Mouse (Mus musculus): ENCODE measurements around the gene Timm13. TPM values are rescaled to one million over a fixed set of nuclear protein-coding genes. Genes with fewer than 3 reads are reported as not detected.
A peak's percentile ranks its signal among the peaks of the same experiment; 100 is the strongest.

Gene Timm13
- polyA plus RNA-seq, 1 experiment from 2014 or later, result 358 TPM

DNA sequence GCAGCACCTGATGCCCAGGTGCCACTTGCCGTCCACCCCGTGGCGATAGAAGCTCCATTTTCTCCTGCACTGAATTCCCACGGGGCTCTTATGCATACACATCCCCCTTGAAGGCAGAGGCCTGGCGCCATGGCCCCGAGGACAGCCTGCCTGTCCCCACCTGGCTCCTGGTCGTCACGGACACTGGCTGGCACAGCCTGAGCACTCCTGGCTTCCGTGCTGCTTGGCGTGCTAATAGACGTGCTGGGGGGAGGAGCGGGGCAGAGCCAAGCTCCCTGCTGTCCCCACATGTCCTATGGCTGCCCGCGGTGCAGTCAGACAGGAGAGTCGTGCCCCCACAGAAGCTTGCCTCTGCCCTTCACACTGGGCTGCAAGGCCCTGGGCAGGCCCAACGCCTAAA, 36.3 kb downstream of the Timm13 start:
- no peaks in the 10 kb centered on the region for H3K4me1 ChIP-seq (replicated peaks; ENCODE audit: control insufficient read depth, insufficient read depth, low read length)
- no peak for TF ChIP-seq CTCF (IDR thresholded peaks at IDR 0.05; ENCODE audit: low read depth)
- no peak for ATAC-seq
- H3K9ac ChIP-seq (ENCODE audit: low read depth, low read length), result no peak overlapping the region
- H3K27ac ChIP-seq (ENCODE audit: low read depth, low read length), result no peak overlapping the region
- H3K9me3 ChIP-seq (ENCODE audit: control insufficient read depth), result no peaks in the 10 kb centered on the region
- H3K27me3 ChIP-seq (replicated peaks; ENCODE audit: control insufficient read depth, insufficient read depth, low read length), result no peaks in the 10 kb centered on the region
- H3K4me3 ChIP-seq (ENCODE audit: low read depth, low read length), result no peak overlapping the region
- H3K4me2 ChIP-seq (replicated peaks; ENCODE audit: low read depth), result no peak overlapping the region
- 89% methylated on average over 16 of the region's 16 CpGs for WGBS
- H3K36me3 ChIP-seq (ENCODE audit: control insufficient read depth, insufficient read depth), result peaks cover 55% of the 10 kb centered on the region

DNA sequence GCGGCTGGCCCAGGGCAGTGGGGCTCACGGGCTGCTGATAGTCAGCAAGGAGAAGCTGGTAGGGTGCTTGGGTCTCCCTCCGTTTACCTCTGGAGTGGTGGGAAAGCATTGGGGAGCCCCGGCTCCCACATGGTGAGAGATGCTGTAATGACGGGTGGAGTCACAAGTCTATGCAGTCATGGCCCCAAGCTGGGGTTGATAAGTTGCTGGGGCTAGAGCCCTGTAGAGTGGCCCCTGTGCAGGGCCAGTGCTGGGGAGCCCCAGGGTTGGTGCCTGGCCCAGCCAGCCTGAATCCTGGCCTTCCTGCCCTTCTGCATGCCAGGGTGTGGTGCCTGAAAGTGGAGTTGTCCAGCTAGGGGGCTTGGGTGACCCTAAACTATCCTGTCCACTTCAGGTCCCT, 38.5 kb downstream of the Timm13 start:
- Histone ChIP-seq H3K27ac (ENCODE audit: low read depth, low read length) (no peak overlapping the region), H3K9ac (ENCODE audit: low read depth, low read length) (no peak overlapping the region), H3K9me3 (ENCODE audit: control insufficient read depth) (no peaks in the 10 kb centered on the region), H3K27me3 (replicated peaks; ENCODE audit: control insufficient read depth, insufficient read depth, low read length) (no peaks in the 10 kb centered on the region), H3K4me1 (replicated peaks; ENCODE audit: control insufficient read depth, insufficient read depth, low read length) (no peaks in the 10 kb centered on the region), H3K4me3 (ENCODE audit: low read depth, low read length) (no peak overlapping the region), H3K4me2 (replicated peaks; ENCODE audit: low read depth) (no peak overlapping the region), H3K36me3 (ENCODE audit: control insufficient read depth, insufficient read depth) (peaks cover 49% of the 10 kb centered on the region)
- no peak for ATAC-seq
- no peak for TF ChIP-seq CTCF (IDR thresholded peaks at IDR 0.05; ENCODE audit: low read depth)
- 93% methylated on average over 5 of the region's 5 CpGs for WGBS

DNA sequence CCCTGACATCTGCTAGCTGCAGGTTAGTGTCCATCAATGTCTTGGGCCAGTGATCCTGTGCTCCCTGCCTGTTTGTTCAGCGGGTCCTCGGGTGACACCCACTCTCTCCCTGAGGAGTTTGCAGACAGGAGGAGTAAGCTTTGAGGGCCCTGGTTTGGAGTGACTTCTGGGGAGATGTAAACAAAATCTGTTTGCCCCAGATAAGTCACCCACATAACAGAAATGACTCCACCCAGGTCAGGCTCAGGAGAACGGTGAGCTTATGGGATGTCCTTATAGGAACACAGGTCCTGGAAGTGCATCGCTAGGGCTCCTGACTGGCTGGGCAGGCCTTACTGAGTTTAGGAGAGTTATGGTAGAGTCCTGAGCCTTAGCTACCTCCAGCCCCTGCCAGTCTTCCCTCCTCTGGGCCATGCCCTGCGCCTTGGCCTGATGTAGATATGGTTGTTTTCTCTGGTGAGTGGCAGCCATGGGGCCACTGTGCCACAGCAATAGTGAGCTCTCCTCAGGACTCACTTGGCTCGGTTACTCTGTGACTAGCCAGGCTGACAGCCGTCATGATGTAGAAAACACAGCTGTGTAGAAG, 42.3 kb downstream of the Timm13 start:
- H3K9me3 ChIP-seq (ENCODE audit: control insufficient read depth), result no peaks in the 10 kb centered on the region
- no peak overlapping the region for H3K27ac ChIP-seq (ENCODE audit: low read depth, low read length)
- 66% methylated on average over 7 of the region's 7 CpGs for WGBS
- peaks cover 20% of the 10 kb centered on the region for H3K36me3 ChIP-seq (ENCODE audit: control insufficient read depth, insufficient read depth)
- H3K27me3 ChIP-seq (replicated peaks; ENCODE audit: control insufficient read depth, insufficient read depth, low read length), result no peaks in the 10 kb centered on the region
- H3K4me3 ChIP-seq (ENCODE audit: low read depth, low read length), result no peak overlapping the region
- H3K9ac ChIP-seq (ENCODE audit: low read depth, low read length), result no peak overlapping the region
- no peak for TF ChIP-seq CTCF (IDR thresholded peaks at IDR 0.05; ENCODE audit: low read depth)
- peaks cover 12% of the 10 kb centered on the region; the same call in 1 of the 2 replicates for H3K4me1 ChIP-seq (replicated peaks; ENCODE audit: control insufficient read depth, insufficient read depth, low read length)
- H3K4me2 ChIP-seq (replicated peaks; ENCODE audit: low read depth), result no peak overlapping the region
- ATAC-seq, result no peak

DNA sequence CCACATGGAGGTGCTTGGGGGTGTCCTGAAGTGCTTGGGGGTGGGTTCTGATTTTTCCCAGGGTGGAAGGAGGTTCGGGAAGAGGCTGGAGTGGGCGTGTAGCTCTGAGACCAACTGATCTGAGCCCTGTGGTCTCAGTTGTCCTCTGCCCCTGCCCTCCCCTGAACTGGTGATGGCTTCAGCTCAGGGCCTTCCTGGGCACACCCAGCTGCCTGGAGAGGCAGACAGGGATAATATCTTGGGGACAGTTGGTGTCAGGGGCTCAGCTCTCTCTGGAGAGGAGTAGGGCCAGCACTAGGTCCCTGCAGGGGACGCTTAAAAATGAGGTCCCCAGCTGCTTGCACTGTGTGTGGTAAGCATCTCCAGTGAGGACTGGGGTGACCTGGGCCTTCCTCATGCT, 42.9 kb downstream of the Timm13 start:
- Histone ChIP-seq H3K4me1 (replicated peaks; ENCODE audit: control insufficient read depth, insufficient read depth, low read length) (peaks cover 12% of the 10 kb centered on the region; the same call in 1 of the 2 replicates), H3K36me3 (ENCODE audit: control insufficient read depth, insufficient read depth) (peaks cover 19% of the 10 kb centered on the region), H3K27ac (ENCODE audit: low read depth, low read length) (no peak overlapping the region), H3K4me3 (ENCODE audit: low read depth, low read length) (no peak overlapping the region), H3K9ac (ENCODE audit: low read depth, low read length) (0 out of 2 replicates have a peak overlapping the region, but pooled peaks have one; percentile 22), H3K4me2 (replicated peaks; ENCODE audit: low read depth) (no peak overlapping the region), H3K9me3 (ENCODE audit: control insufficient read depth) (no peaks in the 10 kb centered on the region), H3K27me3 (replicated peaks; ENCODE audit: control insufficient read depth, insufficient read depth, low read length) (no peaks in the 10 kb centered on the region)
- no peak for TF ChIP-seq CTCF (IDR thresholded peaks at IDR 0.05; ENCODE audit: low read depth)
- 59% methylated on average over 3 of the region's 3 CpGs for WGBS
- no peak for ATAC-seq

DNA sequence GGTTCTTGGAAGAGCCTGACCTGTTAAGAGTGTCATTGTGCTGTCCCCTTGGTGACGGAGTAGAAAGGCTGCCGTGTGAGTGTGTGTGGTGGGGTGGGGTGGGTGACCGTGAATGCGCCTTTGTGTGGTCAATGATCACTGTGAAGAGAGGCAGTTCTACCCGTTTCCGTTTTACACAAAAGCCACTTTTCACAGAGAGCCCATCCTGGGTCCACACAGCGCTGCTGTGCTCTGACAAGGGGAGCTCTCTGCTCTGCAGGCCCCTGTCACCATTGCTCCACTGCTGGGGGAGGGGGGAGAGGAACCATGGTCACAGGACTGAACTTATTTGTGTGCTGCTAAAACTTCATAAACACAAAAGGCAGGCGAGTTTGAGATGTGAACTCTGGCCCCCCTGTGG, 43.4 kb downstream of the Timm13 start:
- Histone ChIP-seq H3K27me3 (replicated peaks; ENCODE audit: control insufficient read depth, insufficient read depth, low read length) (no peaks in the 10 kb centered on the region), H3K4me3 (ENCODE audit: low read depth, low read length) (no peak overlapping the region), H3K9me3 (ENCODE audit: control insufficient read depth) (no peaks in the 10 kb centered on the region), H3K9ac (ENCODE audit: low read depth, low read length) (peak overlapping the region; percentile 22; the same call in 1 of the 2 replicates), H3K4me1 (replicated peaks; ENCODE audit: control insufficient read depth, insufficient read depth, low read length) (peaks cover 12% of the 10 kb centered on the region; the same call in 1 of the 2 replicates), H3K27ac (ENCODE audit: low read depth, low read length) (no peak overlapping the region), H3K4me2 (replicated peaks; ENCODE audit: low read depth) (no peak overlapping the region; the same call in 1 of the 2 replicates), H3K36me3 (ENCODE audit: control insufficient read depth, insufficient read depth) (peaks cover 17% of the 10 kb centered on the region)
- ATAC-seq, result no peak
- TF ChIP-seq CTCF (IDR thresholded peaks at IDR 0.05; ENCODE audit: low read depth), result no peak
- WGBS, result 56% methylated on average over 8 of the region's 8 CpGs

DNA sequence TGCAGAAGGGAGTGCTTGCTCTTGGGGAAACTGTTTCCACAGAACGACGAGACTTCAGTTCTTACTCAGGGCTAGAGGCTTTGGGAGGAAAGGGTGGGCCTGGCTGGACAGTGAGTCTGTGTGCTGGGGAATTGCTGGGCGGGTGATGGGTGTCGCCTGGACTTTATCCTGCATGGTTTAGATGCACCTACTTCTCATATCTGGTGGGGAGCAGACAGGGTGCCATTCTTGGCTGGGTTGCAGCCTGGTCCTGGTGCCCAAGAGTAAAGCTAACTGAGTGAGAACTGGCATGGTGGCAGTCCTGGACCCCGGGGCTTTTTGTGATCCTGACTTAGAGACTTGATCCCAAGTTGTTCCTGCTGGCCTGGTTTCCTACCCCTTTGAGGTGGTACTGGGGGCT, 43.9 kb downstream of the Timm13 start:
- 53% methylated on average over 5 of the region's 5 CpGs for WGBS
- Histone ChIP-seq H3K27ac (ENCODE audit: low read depth, low read length) (no peak overlapping the region), H3K9me3 (ENCODE audit: control insufficient read depth) (no peaks in the 10 kb centered on the region), H3K4me1 (replicated peaks; ENCODE audit: control insufficient read depth, insufficient read depth, low read length) (peaks cover 12% of the 10 kb centered on the region; the same call in 1 of the 2 replicates), H3K27me3 (replicated peaks; ENCODE audit: control insufficient read depth, insufficient read depth, low read length) (no peaks in the 10 kb centered on the region), H3K4me3 (ENCODE audit: low read depth, low read length) (no peak overlapping the region), H3K36me3 (ENCODE audit: control insufficient read depth, insufficient read depth) (peaks cover 17% of the 10 kb centered on the region), H3K4me2 (replicated peaks; ENCODE audit: low read depth) (no peak overlapping the region; the same call in 1 of the 2 replicates), H3K9ac (ENCODE audit: low read depth, low read length) (no peak overlapping the region)
- no peak for TF ChIP-seq CTCF (IDR thresholded peaks at IDR 0.05; ENCODE audit: low read depth)
- ATAC-seq, result no peak

Measured in intestine, postnatal 0 days (tissue).